Comparison of ENCODE assay signal across 9 mouse cellular contexts in genomic region chr9:31210163-31210562, GRCm38 (mm10). TPM values are rescaled to one million over a fixed set of nuclear protein-coding genes. Genes with fewer than 3 reads are reported as not detected.
DNase-seq lines count a peak whose midpoint lies in the region; ATAC-seq and TF ChIP-seq lines count a peak whose summit lies in the region.
"Had no signal": no experiment of that assay in that cellular context is flagged by ENCODE, and none has a peak within 500 bp of the region (broad histone marks: within the 10 kb centered on the region; RNA-seq: fewer than 3 reads in every experiment).

No protein-coding gene starts in this region.

- H3K27me3 ChIP-seq in forebrain, embryonic 10.5 days (ENCODE audit: poor library complexity, severe bottlenecking): no peaks in the 10 kb centered on the region
- H3K27me3 ChIP-seq in limb, embryonic 12.5 days: no peaks in the 10 kb centered on the region
- no peaks in the 10 kb centered on the region for H3K27me3 ChIP-seq in neural tube, embryonic 13.5 days
- H3K27me3 ChIP-seq: Patski had no signal

- no peak overlapping the region for H3K27ac ChIP-seq in layer of hippocampus, adult 2 months
- H3K27ac ChIP-seq in forebrain, embryonic 10.5 days: no peak overlapping the region
- no peak overlapping the region for H3K27ac ChIP-seq in limb, embryonic 12.5 days
- no peak overlapping the region for H3K27ac ChIP-seq in neural tube, embryonic 13.5 days (replicated peaks)

- H3K4me3 ChIP-seq in layer of hippocampus, adult 2 months: peak overlapping the region; percentile 87
- H3K4me3 ChIP-seq in forebrain, embryonic 10.5 days: peak overlapping the region; percentile 98
- peak overlapping the region; percentile 98 for H3K4me3 ChIP-seq in limb, embryonic 12.5 days (replicated peaks)
- peak overlapping the region; percentile 97 for H3K4me3 ChIP-seq in neural tube, embryonic 13.5 days

- DNase-seq in layer of hippocampus, adult 2 months (ENCODE audit: low spot score in 2 of 2): no peak
- DNase-seq in layer of hippocampus, adult 8-10 months (ENCODE audit: low spot score in 2 of 2): no peak
- DNase-seq in forebrain, embryonic 10.5 days (ENCODE audit: extremely low spot score, low spot score): no peak
- no peak for DNase-seq in thymus, postnatal 36 days
- no peak for DNase-seq in left cerebral cortex, postnatal 10 days (ENCODE audit: extremely low spot score in 1 of 2, low spot score in 2 of 2)
- DNase-seq in left cerebral cortex, adult 11 months (ENCODE audit: low spot score): no peak

- no peak for TF ChIP-seq CTCF in layer of hippocampus, adult 2 months (conservative IDR thresholded peaks at IDR 0.05)

- intact Hi-C loops in left cerebral cortex, postnatal 10 days (cut with DNase I): loop anchor here (2.0 to 5.0 kb wide), 2 partner anchors 33 to 71 kb away; partner anchors contain the start of gene Prdm10

- no peak overlapping the region for H3K9ac ChIP-seq in limb, embryonic 12.5 days (replicated peaks)
- peak overlapping the region; percentile 97 for H3K9ac ChIP-seq in neural tube, embryonic 13.5 days

- H3K4me2 ChIP-seq in limb, embryonic 12.5 days: peak overlapping the region; percentile 95
- H3K4me2 ChIP-seq in neural tube, embryonic 13.5 days: peak overlapping the region; percentile 88

- H3K9me3 ChIP-seq in forebrain, embryonic 10.5 days: no peaks in the 10 kb centered on the region
- no peaks in the 10 kb centered on the region for H3K9me3 ChIP-seq in limb, embryonic 12.5 days
- no peaks in the 10 kb centered on the region for H3K9me3 ChIP-seq in neural tube, embryonic 13.5 days

- 49% methylated on average over 7 of the region's 7 CpGs for WGBS in forebrain, embryonic 10.5 days
- WGBS in limb, embryonic 12.5 days: 35% methylated on average over 7 of the region's 7 CpGs
- WGBS in neural tube, embryonic 13.5 days: 34% methylated on average over 7 of the region's 7 CpGs

- no peak for ATAC-seq in limb, embryonic 12.5 days (ENCODE audit: insufficient number of reproducible peaks, insufficient read depth, low FRiP score, low TSS enrichment, low read depth)
- ATAC-seq in neural tube, embryonic 13.5 days (ENCODE audit: low read depth): no peak

- peaks cover 45% of the 10 kb centered on the region for H3K4me1 ChIP-seq in forebrain, embryonic 10.5 days
- H3K4me1 ChIP-seq in limb, embryonic 12.5 days (replicated peaks): peaks cover 21% of the 10 kb centered on the region
- H3K4me1 ChIP-seq in neural tube, embryonic 13.5 days (replicated peaks): peaks cover 59% of the 10 kb centered on the region

- H3K36me3 ChIP-seq in forebrain, embryonic 10.5 days (replicated peaks): no peaks in the 10 kb centered on the region
- no peaks in the 10 kb centered on the region for H3K36me3 ChIP-seq in limb, embryonic 12.5 days
- H3K36me3 ChIP-seq in neural tube, embryonic 13.5 days: no peaks in the 10 kb centered on the region

RNA-seq across cellular contexts. Expression of gene Aplp2, which starts 1.5 kb away (rescaled TPM):
- total RNA-seq in layer of hippocampus, adult 2 months (2021): 100 to 1,000 TPM; 447 to 470 TPM
- 100 to 1,000 TPM; 453 to 504 (median 482) TPM for total RNA-seq in layer of hippocampus, adult 8-10 months (2022)
- polyA plus RNA-seq in forebrain, embryonic 10.5 days (2016; fragmentation: Nextera tagmentation; extraction: Ambion mirVana): 206 and 216 TPM in 2 replicates
- polyA plus RNA-seq in limb, embryonic 12.5 days (2016; fragmentation: Nextera tagmentation; extraction: Ambion mirVana): 164 and 172 TPM in 2 replicates
- polyA plus RNA-seq in neural tube, embryonic 13.5 days (2015; fragmentation: Nextera tagmentation; extraction: Ambion mirVana): 370 and 394 TPM in 2 replicates
- 100 to 1,000 TPM; 480 to 510 TPM for total RNA-seq in left cerebral cortex, postnatal 10 days (2021)
